Mouse (Mus musculus) ES-Bruce4 (cell line): ENCODE results near the gene Atp1a4.

Experiments used
- CTCF ChIP-seq: IDR thresholded peaks from one replicate; pipeline ENCODE4 v1.8.1; 2011; ENCODE audit warnings: low read depth, low read length
- EP300 ChIP-seq: IDR thresholded peaks from 2 replicates; pipeline ENCODE4 v1.6.1; 2011; ENCODE audit warnings: low read depth, low read length; ENCODE audit not compliant: insufficient read depth
- POLR2A ChIP-seq: IDR thresholded peaks from one replicate; pipeline ENCODE4 v1.8.1; 2011; ENCODE audit warnings: low read length; ENCODE audit not compliant: insufficient read depth

DNA sequence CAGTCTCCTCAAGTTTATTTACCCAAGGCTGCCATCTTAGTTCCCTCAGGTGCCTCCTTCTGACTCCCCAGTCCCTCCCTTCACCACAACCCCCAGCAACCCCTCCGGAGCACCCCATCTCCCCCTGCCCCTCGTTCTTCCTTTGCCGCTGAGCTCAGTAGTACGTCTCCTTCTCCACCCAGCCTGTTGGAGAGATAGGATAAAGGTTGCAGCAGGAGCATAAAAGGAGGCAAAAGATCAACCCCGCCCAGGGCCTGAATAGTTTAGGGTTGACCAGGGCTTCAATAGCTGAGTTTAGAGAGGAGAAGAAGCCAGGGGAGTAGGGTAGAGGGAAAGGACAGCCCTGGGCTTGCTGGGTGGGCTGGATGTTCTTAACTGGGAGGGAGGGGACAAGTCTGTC lies 16.3 kb upstream of the Atp1a4 start:
- TF ChIP-seq POLR2A (no peak), EP300 (no peak), CTCF (no peak)
